Mouse (Mus musculus) adrenal gland, adult 8-10 months (tissue): ENCODE measurements around the gene Ptprn2. TPM values are rescaled to one million over a fixed set of nuclear protein-coding genes. Genes with fewer than 3 reads are reported as not detected.

ENCODE experiments used
- DNase-seq: peaks from one replicate; pipeline ENCODE4 v3.0.0; 2022
- microRNA-seq, 2 experiments: library from miRNA; unstranded; fragments of <30 nt; microRNA quantifications; one replicate each; pipeline ENCODE4 v1.2.0; 2022
- total RNA-seq, 4 experiments: library from RNA; stranded (reverse); gene quantifications; 2 replicates each; pipeline ENCODE4 v1.2.4; 2022

The Ptprn2 gene
- total RNA-seq, 4 experiments from 2014 or later: 24.1 to 40.1 (median 28.9) TPM

- DNase-seq: no peak
These were observed 784.7 kb downstream of the Ptprn2 start for GRCm38 (mm10) chr12:117270199-117270598.

GRCm38 (mm10) chr12:117273166-117273565 is 787.6 kb downstream of the Ptprn2 start:
- no peak for DNase-seq

GRCm38 (mm10) chr12:117274576-117274975 is 789.1 kb downstream of the Ptprn2 start:
- DNase-seq: no peak

GRCm38 (mm10) chr12:117280790-117281189 is 795.3 kb downstream of the Ptprn2 start:
- DNase-seq: no peak

- DNase-seq: no peak
These were observed 797.1 kb downstream of the Ptprn2 start for GRCm38 (mm10) chr12:117282659-117283058.

- no peak for DNase-seq
These were observed 801.9 kb downstream of the Ptprn2 start for GRCm38 (mm10) chr12:117287456-117287855.

- no peak for DNase-seq
These were observed 806.4 kb downstream of the Ptprn2 start for GRCm38 (mm10) chr12:117291943-117292342.

GRCm38 (mm10) chr12:117296792-117297191 is 811.3 kb downstream of the Ptprn2 start:
- DNase-seq: no peak

GRCm38 (mm10) chr12:117299084-117299483 is 813.6 kb downstream of the Ptprn2 start:
- no peak for DNase-seq

GRCm38 (mm10) chr12:117304751-117305624 is 819.5 kb downstream of the Ptprn2 start:
- no peak for DNase-seq

- no peak for DNase-seq
These were observed 820.1 kb downstream of the Ptprn2 start for GRCm38 (mm10) chr12:117305625-117306105.

- no peak for DNase-seq
These were observed 826.6 kb downstream of the Ptprn2 start for GRCm38 (mm10) chr12:117312079-117312478.

GRCm38 (mm10) chr12:117314987-117315386 is 829.5 kb downstream of the Ptprn2 start:
- no peak for DNase-seq

GRCm38 (mm10) chr12:117315661-117316060 is 830.1 kb downstream of the Ptprn2 start:
- no peak for DNase-seq

GRCm38 (mm10) chr12:117318229-117318628 is 832.7 kb downstream of the Ptprn2 start:
- DNase-seq: no peak

- DNase-seq: no peak
These were observed 837.5 kb downstream of the Ptprn2 start for GRCm38 (mm10) chr12:117323017-117323416.

Small RNA genes within 50 kb of the gene (microRNA-seq; reads per million reads assigned to microRNA genes)
- gene Mir153: 13.2 to 49.4 reads per million in 2 experiments

Other genes with a start within 250 kb of the Ptprn2 start
- 10 to 100 TPM; 11.8 to 17.8 (median 15.3) TPM for gene Wdr60, start 222.7 kb upstream of the Ptprn2 start, total RNA-seq
- gene Gm11027, start 210.3 kb upstream of the Ptprn2 start, total RNA-seq: not detected
- 10 to 100 TPM; 50.7 to 71.5 (median 63.1) TPM for gene Esyt2, start 204.5 kb upstream of the Ptprn2 start, total RNA-seq
- gene Ncapg2, start 80.3 kb upstream of the Ptprn2 start, total RNA-seq: 1 to 10 TPM; 3.3 to 6.5 (median 4.7) TPM